Mouse (Mus musculus): Measurements from ENCODE around the gene Slc35a3. TPM values are rescaled to one million over a fixed set of nuclear protein-coding genes. Genes with fewer than 3 reads are reported as not detected.

The Slc35a3 gene
- 8.8 and 10.4 TPM in 2 replicates for polyA plus RNA-seq (2012; rRNA removed; ENCODE audit: low replicate concordance)

GRCm38 (mm10) chr3:116712436-116712881 lies at the start of gene Slc35a3:
TSS of gene Slc35a3 (minus strand) at chr3:116712831.

GRCm38 (mm10) chr3:116681160-116681559 lies 31.5 kb downstream of the Slc35a3 start, which contains the start of gene Gm43191:
TSS of gene Gm43191 (minus strand) at chr3:116681260.

GRCm38 (mm10) chr3:116662463-116662863 lies 50.2 kb downstream of the Slc35a3 start, which contains the start of gene Mfsd14a:
TSS of gene Mfsd14a (minus strand) at chr3:116662677.

Other genes with a start within 250 kb of the Slc35a3 start
- gene Rtca, start 204.6 kb downstream of the Slc35a3 start, polyA plus RNA-seq (2012; rRNA removed; ENCODE audit: low replicate concordance), result 21.1 and 32.8 TPM in 2 replicates
- gene Dbt, start 199.8 kb downstream of the Slc35a3 start, polyA plus RNA-seq (2012; rRNA removed; ENCODE audit: low replicate concordance), result 18.3 and 28.5 TPM in 2 replicates
- gene Lrrc39, start 149.9 kb downstream of the Slc35a3 start, polyA plus RNA-seq (2012; rRNA removed; ENCODE audit: low replicate concordance), result 3.6 and 13.5 TPM in 2 replicates
- 1.3 and 3.1 TPM in 2 replicates for gene Sass6, start 117.8 kb downstream of the Slc35a3 start, polyA plus RNA-seq (2012; rRNA removed; ENCODE audit: low replicate concordance)
- gene Trmt13, start 98.2 kb downstream of the Slc35a3 start, polyA plus RNA-seq (2012; rRNA removed; ENCODE audit: low replicate concordance), result 4.2 and 7.9 TPM in 2 replicates
- gene Mfsd14a, start 50.2 kb downstream of the Slc35a3 start, polyA plus RNA-seq (2012; rRNA removed; ENCODE audit: low replicate concordance), result 29.0 and 33.6 TPM in 2 replicates
- gene Gm43191, start 31.6 kb downstream of the Slc35a3 start, polyA plus RNA-seq (2012; rRNA removed; ENCODE audit: low replicate concordance), result not detected in 2 replicates
- gene Agl, start 95.3 kb upstream of the Slc35a3 start, polyA plus RNA-seq (2012; rRNA removed; ENCODE audit: low replicate concordance), result 16.4 and 17.2 TPM in 2 replicates
- gene Frrs1, start 146.6 kb upstream of the Slc35a3 start, polyA plus RNA-seq (2012; rRNA removed; ENCODE audit: low replicate concordance), result 14.9 and 30.8 TPM in 2 replicates

All from subcutaneous adipose tissue, adult 2 months (tissue).